Mouse (Mus musculus) myocyte (in vitro differentiated cells): Measurements from ENCODE around the gene Prelid1.

Experiments used
- E2F4 ChIP-seq: IDR thresholded peaks from one replicate; pipeline ENCODE4 v1.6.1; 2011; ENCODE audit warnings: mild to moderate bottlenecking, control low read depth, moderate library complexity; ENCODE audit not compliant: insufficient read depth
- MAX ChIP-seq: IDR thresholded peaks from one replicate; pipeline ENCODE4 v1.6.1; 2011; ENCODE audit warnings: low read depth, mild to moderate bottlenecking, control low read depth
- MYOD1 ChIP-seq, 3 experiments: IDR thresholded peaks; one replicate each; pipeline ENCODE4 v1.6.1; 2011; ENCODE audit warnings: control low read depth in 2 of 3, low read depth in 2 of 3, mild to moderate bottlenecking in 2 of 3, moderate library complexity in 1 of 3; ENCODE audit not compliant: insufficient read length in 2 of 3, control insufficient read depth in 1 of 3
- MYOG ChIP-seq, 3 experiments: IDR thresholded peaks; one replicate each; pipeline ENCODE4 v1.6.1; 2011; ENCODE audit warnings: control low read depth in 2 of 3, low read depth in 2 of 3, mild to moderate bottlenecking in 2 of 3; ENCODE audit not compliant: insufficient read length in 2 of 3, control insufficient read depth in 1 of 3, insufficient read depth in 1 of 3
- POLR2A ChIP-seq: IDR thresholded peaks from one replicate; pipeline ENCODE4 v1.6.1; 2011; ENCODE audit warnings: low read depth, mild to moderate bottlenecking, control low read depth, moderate library complexity; ENCODE audit not compliant: insufficient read length
- POLR2AphosphoS2 ChIP-seq: IDR thresholded peaks from one replicate; pipeline ENCODE4 v1.6.1; 2011; ENCODE audit warnings: low read depth, control low read depth; ENCODE audit not compliant: insufficient read length
- SRF ChIP-seq: IDR thresholded peaks from one replicate; pipeline ENCODE4 v1.6.1; 2011; ENCODE audit warnings: low read depth; ENCODE audit not compliant: control insufficient read depth, insufficient read length
- TCF3 ChIP-seq: IDR thresholded peaks from one replicate; pipeline ENCODE4 v1.6.1; 2011; ENCODE audit warnings: low read depth, control low read depth; ENCODE audit not compliant: insufficient read length
- USF1 ChIP-seq: IDR thresholded peaks from one replicate; pipeline ENCODE4 v1.6.1; 2011; ENCODE audit warnings: low read depth, mild to moderate bottlenecking, control low read depth, moderate library complexity

GRCm38 (mm10) chr13:55319931-55320533, at the start of gene Prelid1:
- TF ChIP-seq MAX = no peak
- no peak for TF ChIP-seq POLR2A
- peak; percentile 29 for TF ChIP-seq POLR2AphosphoS2
- no peak for TF ChIP-seq USF1
- TF ChIP-seq E2F4 = no peak
- no peak for TF ChIP-seq MYOG (IDR thresholded peaks at IDR 0.05; ENCODE audit: control insufficient read depth in 1 of 3, insufficient read depth in 1 of 3, insufficient read length in 2 of 3, low read depth in 2 of 3)
- peak in 1 of 3 experiments; percentile 15 for TF ChIP-seq MYOD1 (IDR thresholded peaks at IDR 0.05; ENCODE audit: control insufficient read depth in 1 of 3, insufficient read length in 2 of 3, low read depth in 2 of 3)
- TF ChIP-seq TCF3 = no peak
- TF ChIP-seq SRF = no peak
